Mouse (Mus musculus): Measurements from ENCODE around the gene Dolk. TPM values are rescaled to one million over a fixed set of nuclear protein-coding genes. Genes with fewer than 3 reads are reported as not detected.

Gene Dolk
- total RNA-seq (2021) = 10 to 100 TPM; 25.8 to 28.8 TPM

GRCm38 (mm10) chr2:30286192-30287026 is at the start of gene Dolk, which contains the start of gene Nup188:
Dolk (minus strand) TSS chr2:30286334.
Nup188 (plus strand) TSS chr2:30286397.
- intact Hi-C loops (cut with DNase I) = no loop called here
- DNase-seq (ENCODE audit: extremely low spot score in 1 of 2, low spot score in 2 of 2) = peak; percentile 94 to 99

- DNase-seq (ENCODE audit: extremely low spot score in 1 of 2, low spot score in 2 of 2) = no peak
- intact Hi-C loops (cut with DNase I) = loop anchor here (5.0 kb wide), 1 partner anchor 33 kb away; no protein-coding TSS in a partner anchor
Observed at GRCm38 (mm10) chr2:30335324-30335723, 49.2 kb upstream of the Dolk start.

GRCm38 (mm10) chr2:30328791-30329190 is 42.7 kb upstream of the Dolk start:
- intact Hi-C loops (cut with DNase I) = no loop called here
- no peak for DNase-seq (ENCODE audit: extremely low spot score in 1 of 2, low spot score in 2 of 2)

GRCm38 (mm10) chr2:30327276-30327675 is 41.1 kb upstream of the Dolk start:
- DNase-seq (ENCODE audit: extremely low spot score in 1 of 2, low spot score in 2 of 2) = no peak
- intact Hi-C loops (cut with DNase I) = no loop called here

- no peak for DNase-seq (ENCODE audit: extremely low spot score in 1 of 2, low spot score in 2 of 2)
- intact Hi-C loops (cut with DNase I) = no loop called here
Observed at GRCm38 (mm10) chr2:30325296-30325695, 39.2 kb upstream of the Dolk start.

GRCm38 (mm10) chr2:30323111-30323510 is 37.0 kb upstream of the Dolk start:
- no peak for DNase-seq (ENCODE audit: extremely low spot score in 1 of 2, low spot score in 2 of 2)
- intact Hi-C loops (cut with DNase I) = no loop called here

- no peak for DNase-seq (ENCODE audit: extremely low spot score in 1 of 2, low spot score in 2 of 2)
- intact Hi-C loops (cut with DNase I) = loop anchor here (10.0 kb wide), 1 partner anchor 404 kb away; no protein-coding TSS in a partner anchor
Observed at GRCm38 (mm10) chr2:30319260-30319659, 33.1 kb upstream of the Dolk start.

GRCm38 (mm10) chr2:30316955-30317354 is 30.8 kb upstream of the Dolk start:
- no peak for DNase-seq (ENCODE audit: extremely low spot score in 1 of 2, low spot score in 2 of 2)
- intact Hi-C loops (cut with DNase I) = loop anchor here (10.0 kb wide), 1 partner anchor 402 kb away; no protein-coding TSS in a partner anchor

- no peak for DNase-seq (ENCODE audit: extremely low spot score in 1 of 2, low spot score in 2 of 2)
- intact Hi-C loops (cut with DNase I) = loop anchor here (10.0 kb wide), 1 partner anchor 401 kb away; no protein-coding TSS in a partner anchor
Observed at GRCm38 (mm10) chr2:30316136-30316535, 30.0 kb upstream of the Dolk start.

GRCm38 (mm10) chr2:30311481-30311880 is 25.3 kb upstream of the Dolk start:
- intact Hi-C loops (cut with DNase I) = loop anchor here (10.0 kb wide), 1 partner anchor 397 kb away; no protein-coding TSS in a partner anchor
- no peak for DNase-seq (ENCODE audit: extremely low spot score in 1 of 2, low spot score in 2 of 2)

GRCm38 (mm10) chr2:30309351-30309750 is 23.2 kb upstream of the Dolk start:
- no peak for DNase-seq (ENCODE audit: extremely low spot score in 1 of 2, low spot score in 2 of 2)
- intact Hi-C loops (cut with DNase I) = no loop called here

GRCm38 (mm10) chr2:30306087-30306486 is 20.0 kb upstream of the Dolk start:
- no peak for DNase-seq (ENCODE audit: extremely low spot score in 1 of 2, low spot score in 2 of 2)
- intact Hi-C loops (cut with DNase I) = no loop called here

- intact Hi-C loops (cut with DNase I) = loop anchor here (5.0 kb wide), 1 partner anchor 37 kb away; no protein-coding TSS in a partner anchor
- DNase-seq (ENCODE audit: extremely low spot score in 1 of 2, low spot score in 2 of 2) = no peak
Observed at GRCm38 (mm10) chr2:30299966-30300365, 13.8 kb upstream of the Dolk start.

GRCm38 (mm10) chr2:30299525-30299924 is 13.4 kb upstream of the Dolk start:
- no peak for DNase-seq (ENCODE audit: extremely low spot score in 1 of 2, low spot score in 2 of 2)
- intact Hi-C loops (cut with DNase I) = no loop called here

- DNase-seq (ENCODE audit: extremely low spot score in 1 of 2, low spot score in 2 of 2) = no peak
- intact Hi-C loops (cut with DNase I) = no loop called here
Observed at GRCm38 (mm10) chr2:30287027-30287373, 866 bp upstream of the Dolk start.

- DNase-seq (ENCODE audit: extremely low spot score in 1 of 2, low spot score in 2 of 2) = no peak
- intact Hi-C loops (cut with DNase I) = no loop called here
Observed at GRCm38 (mm10) chr2:30285416-30286181, 535 bp downstream of the Dolk start.

GRCm38 (mm10) chr2:30285004-30285403 is 1.1 kb downstream of the Dolk start:
- intact Hi-C loops (cut with DNase I) = no loop called here
- no peak for DNase-seq (ENCODE audit: extremely low spot score in 1 of 2, low spot score in 2 of 2)

GRCm38 (mm10) chr2:30283193-30283592 is 2.9 kb downstream of the Dolk start:
- DNase-seq (ENCODE audit: extremely low spot score in 1 of 2, low spot score in 2 of 2) = no peak

GRCm38 (mm10) chr2:30281651-30282050 is 4.5 kb downstream of the Dolk start:
- intact Hi-C loops (cut with DNase I) = no loop called here
- no peak for DNase-seq (ENCODE audit: extremely low spot score in 1 of 2, low spot score in 2 of 2)

More at GRCm38 (mm10) chr2:30283193-30283592, 2.9 kb downstream of the Dolk start:
- intact Hi-C loops (cut with DNase I) = no loop called here

- intact Hi-C loops (cut with DNase I) = no loop called here
- no peak for DNase-seq (ENCODE audit: extremely low spot score in 1 of 2, low spot score in 2 of 2)
Observed at GRCm38 (mm10) chr2:30280743-30281142, 5.4 kb downstream of the Dolk start, which contains the start of gene Gm28038. Gm28038 (plus strand) TSS chr2:30281043.

Data from left cerebral cortex, postnatal 10 days (tissue).